Mouse (Mus musculus): ENCODE results near the gene Fhad1.
"Not testable (repeated sequence)": the region's sequence is repeated elsewhere in the genome, so short reads cannot be mapped to it uniquely, and the experiment has no call there.

GRCm38 (mm10) chr4:142051883-142052282 is 37.0 kb upstream of the Fhad1 start:
- not testable (repeated sequence) for TF ChIP-seq CTCF (IDR thresholded peaks at IDR 0.05; ENCODE audit: control insufficient read depth, insufficient read depth, low read length); POLR2A (IDR thresholded peaks at IDR 0.05; ENCODE audit: borderline replicate concordance, control insufficient read depth, low read depth, low read length)

Measured in bone marrow, adult 2 months (tissue).